Mouse (Mus musculus) G1E (cell line): ENCODE measurements around the gene Gdf1.

Source experiments
- CTCF ChIP-seq: IDR thresholded peaks from 2 replicates; pipeline ENCODE4 v1.5.1; 2012; ENCODE audit warnings: low read depth, low read length, inconsistent platforms, mixed read lengths
- GATA1 ChIP-seq: IDR thresholded peaks from 2 replicates; pipeline ENCODE4 v1.6.1; 2012; ENCODE audit warnings: borderline replicate concordance, low read length, inconsistent platforms, mixed read lengths

DNA sequence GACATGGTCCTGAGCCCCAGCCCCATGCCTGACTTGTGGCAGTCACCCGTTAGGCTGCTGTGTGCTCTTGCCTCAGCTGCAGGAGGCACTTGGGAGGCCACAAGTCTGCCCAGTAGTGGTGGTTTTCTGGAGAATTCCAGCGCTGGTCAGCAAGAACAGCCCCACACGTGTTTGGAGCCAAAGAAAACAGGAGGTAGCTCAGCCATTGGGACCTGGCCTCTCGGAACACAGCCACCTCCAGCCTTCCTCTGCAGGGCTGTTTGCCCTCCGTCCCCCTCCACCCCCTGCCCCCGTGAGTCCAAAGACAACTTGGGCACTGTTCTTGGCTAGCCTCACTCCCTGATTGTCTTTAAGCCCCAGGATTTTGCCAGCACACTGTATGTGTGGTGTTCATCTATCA lies 42.3 kb downstream of the Gdf1 start:
- TF ChIP-seq CTCF (no peak), GATA1 (no peak)
